Mouse (Mus musculus) frontal cortex, postnatal 25 days (tissue): ENCODE results near the gene Bpifb3.

Source experiments
- DNase-seq, 2 experiments: peaks; one replicate each; pipeline ENCODE4 v3.0.0; 2022; ENCODE audit warnings: low spot score in 2 of 2

Bpifb3 gene

GRCm38 (mm10) chr2:153917930-153918329 is at the start of gene Bpifb3:
Gene Bpifb3, plus strand, starts transcription at chr2:153918230.
- no peak for DNase-seq

- no peak for DNase-seq
Measured at GRCm38 (mm10) chr2:153870984-153871383, 47.0 kb upstream of the Bpifb3 start, which contains the start of gene Sun5. Gene Sun5, minus strand, starts transcription at chr2:153871084.

GRCm38 (mm10) chr2:153874745-153875144 is 43.3 kb upstream of the Bpifb3 start, which contains the start of gene Bpifb2:
Gene Bpifb2, plus strand, starts transcription at chr2:153875045.
- DNase-seq = no peak

- DNase-seq = no peak
Measured at GRCm38 (mm10) chr2:153899111-153899510, 18.9 kb upstream of the Bpifb3 start.

- no peak for DNase-seq
Measured at GRCm38 (mm10) chr2:153900088-153900487, 17.9 kb upstream of the Bpifb3 start, which contains the start of gene Bpifb6. Gene Bpifb6, plus strand, starts transcription at chr2:153900388.

- no peak for DNase-seq
Measured at GRCm38 (mm10) chr2:153902726-153903125, 15.3 kb upstream of the Bpifb3 start.

- no peak for DNase-seq
Measured at GRCm38 (mm10) chr2:153906626-153907025, 11.4 kb upstream of the Bpifb3 start.

GRCm38 (mm10) chr2:153914151-153914550 is 3.9 kb upstream of the Bpifb3 start:
- no peak for DNase-seq

GRCm38 (mm10) chr2:153921246-153921645 is 3.2 kb downstream of the Bpifb3 start:
- peak in 1 of 2 experiments; percentile 4 for DNase-seq

- peak; percentile 27 to 30 for DNase-seq
Measured at GRCm38 (mm10) chr2:153929871-153930413, 11.9 kb downstream of the Bpifb3 start.

GRCm38 (mm10) chr2:153931125-153931524 is 13.1 kb downstream of the Bpifb3 start:
- no peak for DNase-seq

GRCm38 (mm10) chr2:153933311-153933710 is 15.3 kb downstream of the Bpifb3 start:
- DNase-seq = no peak

GRCm38 (mm10) chr2:153935348-153935747 is 17.3 kb downstream of the Bpifb3 start:
- no peak for DNase-seq

- no peak for DNase-seq
Measured at GRCm38 (mm10) chr2:153937843-153938242, 19.8 kb downstream of the Bpifb3 start, which contains the start of gene Bpifb4. Gene Bpifb4, plus strand, starts transcription at chr2:153938212.

GRCm38 (mm10) chr2:153943537-153943936 is 25.5 kb downstream of the Bpifb3 start:
- peak; percentile 40 to 61 for DNase-seq

- no peak for DNase-seq
Measured at GRCm38 (mm10) chr2:153944567-153944966, 26.5 kb downstream of the Bpifb3 start.

- DNase-seq = peak; percentile 61 to 64
Measured at GRCm38 (mm10) chr2:153952897-153953296, 34.9 kb downstream of the Bpifb3 start.

- DNase-seq = no peak
Measured at GRCm38 (mm10) chr2:153953836-153954235, 35.8 kb downstream of the Bpifb3 start.

GRCm38 (mm10) chr2:153962821-153963331 is 44.8 kb downstream of the Bpifb3 start:
- DNase-seq = peak in 1 of 2 experiments; percentile 23

GRCm38 (mm10) chr2:153963334-153963733 is 45.3 kb downstream of the Bpifb3 start:
- DNase-seq = no peak

GRCm38 (mm10) chr2:153970221-153970620 is 52.2 kb downstream of the Bpifb3 start:
- no peak for DNase-seq

GRCm38 (mm10) chr2:153974582-153974981 is 56.6 kb downstream of the Bpifb3 start, which contains the start of gene Bpifa6:
Gene Bpifa6, plus strand, starts transcription at chr2:153974945.
- DNase-seq = no peak
